Mouse (Mus musculus): ENCODE data around the gene Gcn1l1. TPM values are rescaled to one million over a fixed set of nuclear protein-coding genes. Genes with fewer than 3 reads are reported as not detected.

The Gcn1l1 gene
- polyA plus RNA-seq, 1 experiment from 2014 or later, result 56.0 TPM

GRCm38 (mm10) chr5:115591506-115591905 is 26.5 kb downstream of the Gcn1l1 start:
- WGBS, result 96% methylated on average over 2 of the region's 2 CpGs
- Histone ChIP-seq H3K36me3 (ENCODE audit: control insufficient read depth, insufficient read depth, low read length) (peaks cover 97% of the 10 kb centered on the region), H3K9me3 (ENCODE audit: control insufficient read depth, low read length) (no peaks in the 10 kb centered on the region), H3K9ac (ENCODE audit: low read depth, low read length) (no peak overlapping the region), H3K4me1 (ENCODE audit: control insufficient read depth, insufficient read depth, low read length) (no peaks in the 10 kb centered on the region), H3K4me3 (ENCODE audit: low read length) (no peak overlapping the region), H3K4me2 (replicated peaks; ENCODE audit: low read depth, low read length) (no peak overlapping the region), H3K27me3 (ENCODE audit: control insufficient read depth, insufficient read depth, low read length) (no peaks in the 10 kb centered on the region), H3K27ac (ENCODE audit: low read depth, low read length) (no peak overlapping the region)
- no peak for ATAC-seq (ENCODE audit: low FRiP score, low TSS enrichment)

- no peak overlapping the region for H3K4me2 ChIP-seq (replicated peaks; ENCODE audit: low read depth, low read length)
- no peak overlapping the region for H3K4me3 ChIP-seq (ENCODE audit: low read length)
- H3K9ac ChIP-seq (ENCODE audit: low read depth, low read length), result no peak overlapping the region
- no peak for ATAC-seq (ENCODE audit: low FRiP score, low TSS enrichment)
- H3K9me3 ChIP-seq (ENCODE audit: control insufficient read depth, low read length), result no peaks in the 10 kb centered on the region
- 93% methylated on average over 6 of the region's 6 CpGs for WGBS
- no peak overlapping the region for H3K27ac ChIP-seq (ENCODE audit: low read depth, low read length)
- peaks cover 82% of the 10 kb centered on the region for H3K36me3 ChIP-seq (ENCODE audit: control insufficient read depth, insufficient read depth, low read length)
- no peaks in the 10 kb centered on the region for H3K4me1 ChIP-seq (ENCODE audit: control insufficient read depth, insufficient read depth, low read length)
- H3K27me3 ChIP-seq (ENCODE audit: control insufficient read depth, insufficient read depth, low read length), result no peaks in the 10 kb centered on the region
Observed at GRCm38 (mm10) chr5:115603561-115603960, 38.5 kb downstream of the Gcn1l1 start.

GRCm38 (mm10) chr5:115611566-115611965 is 46.5 kb downstream of the Gcn1l1 start:
- no peaks in the 10 kb centered on the region for H3K27me3 ChIP-seq (ENCODE audit: control insufficient read depth, insufficient read depth, low read length)
- no peak for ATAC-seq (ENCODE audit: low FRiP score, low TSS enrichment)
- 90% methylated on average over 11 of the region's 11 CpGs for whole genome bisulfite sequencing
- H3K4me3 ChIP-seq (ENCODE audit: low read length), result no peak overlapping the region
- no peaks in the 10 kb centered on the region for H3K9me3 ChIP-seq (ENCODE audit: control insufficient read depth, low read length)
- H3K36me3 ChIP-seq (ENCODE audit: control insufficient read depth, insufficient read depth, low read length), result peaks cover 91% of the 10 kb centered on the region
- no peak overlapping the region for H3K4me2 ChIP-seq (replicated peaks; ENCODE audit: low read depth, low read length)
- H3K9ac ChIP-seq (ENCODE audit: low read depth, low read length), result no peak overlapping the region
- no peak overlapping the region for H3K27ac ChIP-seq (ENCODE audit: low read depth, low read length)
- H3K4me1 ChIP-seq (ENCODE audit: control insufficient read depth, insufficient read depth, low read length), result no peaks in the 10 kb centered on the region

GRCm38 (mm10) chr5:115613332-115613731 is 48.3 kb downstream of the Gcn1l1 start:
- no peak overlapping the region for H3K27ac ChIP-seq (ENCODE audit: low read depth, low read length)
- no peaks in the 10 kb centered on the region for H3K9me3 ChIP-seq (ENCODE audit: control insufficient read depth, low read length)
- H3K4me1 ChIP-seq (ENCODE audit: control insufficient read depth, insufficient read depth, low read length), result no peaks in the 10 kb centered on the region
- H3K36me3 ChIP-seq (ENCODE audit: control insufficient read depth, insufficient read depth, low read length), result peaks cover 96% of the 10 kb centered on the region
- no peak overlapping the region for H3K4me2 ChIP-seq (replicated peaks; ENCODE audit: low read depth, low read length)
- no peaks in the 10 kb centered on the region for H3K27me3 ChIP-seq (ENCODE audit: control insufficient read depth, insufficient read depth, low read length)
- ATAC-seq (ENCODE audit: low FRiP score, low TSS enrichment), result no peak
- WGBS, result 91% methylated on average over 9 of the region's 9 CpGs
- H3K4me3 ChIP-seq (ENCODE audit: low read length), result no peak overlapping the region
- H3K9ac ChIP-seq (ENCODE audit: low read depth, low read length), result no peak overlapping the region

GRCm38 (mm10) chr5:115614948-115615347 is 49.9 kb downstream of the Gcn1l1 start:
- H3K36me3 ChIP-seq (ENCODE audit: control insufficient read depth, insufficient read depth, low read length), result peaks cover 98% of the 10 kb centered on the region
- no peaks in the 10 kb centered on the region for H3K4me1 ChIP-seq (ENCODE audit: control insufficient read depth, insufficient read depth, low read length)
- H3K9me3 ChIP-seq (ENCODE audit: control insufficient read depth, low read length), result no peaks in the 10 kb centered on the region
- no peaks in the 10 kb centered on the region for H3K27me3 ChIP-seq (ENCODE audit: control insufficient read depth, insufficient read depth, low read length)
- 82% methylated on average over 7 of the region's 7 CpGs for whole genome bisulfite sequencing
- H3K4me2 ChIP-seq (replicated peaks; ENCODE audit: low read depth, low read length), result no peak overlapping the region
- H3K4me3 ChIP-seq (ENCODE audit: low read length), result no peak overlapping the region
- ATAC-seq (ENCODE audit: low FRiP score, low TSS enrichment), result no peak; the same call in 1 of the 2 replicates
- no peak overlapping the region for H3K27ac ChIP-seq (ENCODE audit: low read depth, low read length)
- no peak overlapping the region for H3K9ac ChIP-seq (ENCODE audit: low read depth, low read length)

GRCm38 (mm10) chr5:115619690-115620089 is 54.6 kb downstream of the Gcn1l1 start:
- Histone ChIP-seq H3K27ac (ENCODE audit: low read depth, low read length) (no peak overlapping the region), H3K4me3 (ENCODE audit: low read length) (no peak overlapping the region), H3K4me2 (replicated peaks; ENCODE audit: low read depth, low read length) (no peak overlapping the region), H3K9ac (ENCODE audit: low read depth, low read length) (no peak overlapping the region), H3K27me3 (ENCODE audit: control insufficient read depth, insufficient read depth, low read length) (no peaks in the 10 kb centered on the region), H3K36me3 (ENCODE audit: control insufficient read depth, insufficient read depth, low read length) (peaks cover 75% of the 10 kb centered on the region), H3K4me1 (ENCODE audit: control insufficient read depth, insufficient read depth, low read length) (no peaks in the 10 kb centered on the region), H3K9me3 (ENCODE audit: control insufficient read depth, low read length) (no peaks in the 10 kb centered on the region)
- WGBS, result 92% methylated on average over 15 of the region's 15 CpGs
- 0 out of 2 replicates have a peak, but pooled peaks have one; percentile 3 for ATAC-seq (ENCODE audit: low FRiP score, low TSS enrichment)

- Histone ChIP-seq H3K4me2 (replicated peaks; ENCODE audit: low read depth, low read length) (no peak overlapping the region), H3K27ac (ENCODE audit: low read depth, low read length) (no peak overlapping the region), H3K27me3 (ENCODE audit: control insufficient read depth, insufficient read depth, low read length) (no peaks in the 10 kb centered on the region), H3K36me3 (ENCODE audit: control insufficient read depth, insufficient read depth, low read length) (peaks cover 45% of the 10 kb centered on the region), H3K9me3 (ENCODE audit: control insufficient read depth, low read length) (no peaks in the 10 kb centered on the region), H3K4me1 (ENCODE audit: control insufficient read depth, insufficient read depth, low read length) (no peaks in the 10 kb centered on the region), H3K4me3 (ENCODE audit: low read length) (no peak overlapping the region), H3K9ac (ENCODE audit: low read depth, low read length) (no peak overlapping the region)
- WGBS, result 85% methylated on average over 7 of the region's 7 CpGs
- ATAC-seq (ENCODE audit: low FRiP score, low TSS enrichment), result no peak
Observed at GRCm38 (mm10) chr5:115622686-115623085, 57.6 kb downstream of the Gcn1l1 start.

GRCm38 (mm10) chr5:115623694-115624440 is 58.8 kb downstream of the Gcn1l1 start:
- no peak overlapping the region for H3K9ac ChIP-seq (ENCODE audit: low read depth, low read length)
- H3K4me3 ChIP-seq (ENCODE audit: low read length), result no peak overlapping the region
- H3K27me3 ChIP-seq (ENCODE audit: control insufficient read depth, insufficient read depth, low read length), result no peaks in the 10 kb centered on the region
- H3K9me3 ChIP-seq (ENCODE audit: control insufficient read depth, low read length), result no peaks in the 10 kb centered on the region
- no peak overlapping the region for H3K4me2 ChIP-seq (replicated peaks; ENCODE audit: low read depth, low read length)
- ATAC-seq (ENCODE audit: low FRiP score, low TSS enrichment), result 0 out of 2 replicates have a peak, but pooled peaks have one; percentile 11
- no peak overlapping the region for H3K27ac ChIP-seq (ENCODE audit: low read depth, low read length)
- WGBS, result 80% methylated on average over 9 of the region's 9 CpGs
- no peaks in the 10 kb centered on the region for H3K4me1 ChIP-seq (ENCODE audit: control insufficient read depth, insufficient read depth, low read length)
- H3K36me3 ChIP-seq (ENCODE audit: control insufficient read depth, insufficient read depth, low read length), result peaks cover 34% of the 10 kb centered on the region

- Histone ChIP-seq H3K36me3 (ENCODE audit: control insufficient read depth, insufficient read depth, low read length) (peaks cover 9% of the 10 kb centered on the region; the same call in 1 of the 2 replicates), H3K9ac (ENCODE audit: low read depth, low read length) (no peak overlapping the region), H3K4me1 (ENCODE audit: control insufficient read depth, insufficient read depth, low read length) (no peaks in the 10 kb centered on the region), H3K4me2 (replicated peaks; ENCODE audit: low read depth, low read length) (no peak overlapping the region), H3K27me3 (ENCODE audit: control insufficient read depth, insufficient read depth, low read length) (no peaks in the 10 kb centered on the region), H3K9me3 (ENCODE audit: control insufficient read depth, low read length) (no peaks in the 10 kb centered on the region), H3K27ac (ENCODE audit: low read depth, low read length) (no peak overlapping the region), H3K4me3 (ENCODE audit: low read length) (no peak overlapping the region)
- ATAC-seq (ENCODE audit: low FRiP score, low TSS enrichment), result no peak
- 87% methylated on average over 10 of the region's 10 CpGs for WGBS
Observed at GRCm38 (mm10) chr5:115626237-115626886, 61.3 kb downstream of the Gcn1l1 start.
